Mouse (Mus musculus) natural killer cell, adult 2 months (primary cell): Measurements from ENCODE around the gene Ctsw.
"Not testable (repeated sequence)": the region's sequence is repeated elsewhere in the genome, so short reads cannot be mapped to it uniquely, and the experiment has no call there.

Source experiments
- DNase-seq, 2 experiments: peaks; one replicate each; pipeline ENCODE4 v3.0.0; 2022; ENCODE audit warnings: low spot score in 2 of 2

The Ctsw gene

GRCm38 (mm10) chr19:5468374-5468773 is at the start of gene Ctsw:
TSS of gene Ctsw (minus strand) at chr19:5468507.
- peak; percentile 60 to 65 for DNase-seq

GRCm38 (mm10) chr19:5516906-5517505 is 48.7 kb upstream of the Ctsw start:
- no peak for DNase-seq

GRCm38 (mm10) chr19:5515840-5516777 is 47.8 kb upstream of the Ctsw start:
- no peak for DNase-seq

- DNase-seq, result no peak
Measured at GRCm38 (mm10) chr19:5513005-5513349, 44.7 kb upstream of the Ctsw start.

- peak; percentile 21 to 32 for DNase-seq
Measured at GRCm38 (mm10) chr19:5512091-5513004, 44.0 kb upstream of the Ctsw start.

- no peak for DNase-seq
Measured at GRCm38 (mm10) chr19:5511074-5511632, 42.8 kb upstream of the Ctsw start.

DNA sequence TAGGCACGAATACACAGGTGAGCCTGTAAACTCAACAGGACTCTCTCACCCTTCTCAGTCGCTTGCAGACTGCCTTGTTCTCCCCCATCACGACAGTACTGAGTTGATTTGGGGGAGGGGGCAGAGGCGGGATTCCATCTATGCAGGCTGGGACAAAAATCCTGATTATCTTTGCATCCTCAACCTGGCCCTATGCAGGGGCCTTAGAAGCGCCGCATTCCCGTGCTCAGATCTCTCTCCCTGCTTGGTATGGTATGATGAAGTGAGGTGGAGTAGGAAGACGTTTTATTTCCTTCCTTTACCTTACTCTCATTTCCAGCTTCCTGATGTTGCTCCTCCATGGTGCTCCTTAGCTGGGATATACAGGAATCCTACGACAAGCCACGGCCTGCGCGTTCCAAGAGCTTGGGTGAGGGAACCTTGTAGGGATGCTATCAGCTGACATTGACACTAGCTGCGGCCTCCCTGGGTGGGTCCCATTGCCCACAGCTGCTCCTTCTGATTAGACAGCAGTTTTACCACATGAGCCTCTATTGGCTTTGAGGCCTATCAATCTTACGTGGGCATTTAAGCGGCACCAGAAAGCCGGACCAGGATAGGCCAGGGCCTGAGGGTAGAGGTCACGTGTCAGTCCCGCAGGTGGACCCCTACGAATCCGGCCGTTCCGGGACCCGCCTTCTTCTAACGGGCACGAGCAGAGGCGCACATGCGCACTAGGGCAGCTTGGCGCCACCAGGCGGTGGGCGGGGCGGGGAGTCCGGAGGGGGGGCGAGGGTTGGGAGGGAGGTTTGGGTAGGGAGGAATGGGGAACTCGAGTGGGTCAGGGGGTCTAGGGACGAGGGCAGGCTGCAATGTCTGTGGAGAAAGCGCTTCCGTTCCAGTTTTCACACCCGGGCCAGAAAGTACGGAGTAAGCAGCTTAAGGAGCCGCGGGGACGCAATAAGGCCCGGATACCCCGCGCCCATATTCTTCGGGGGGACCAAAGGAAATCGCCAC is 42.0 kb upstream of the Ctsw start, which contains the start of gene Snx32:
TSS of gene Snx32 (minus strand) at position 508 of the 996 bp plus-strand sequence.
- peak; percentile 96 to 97 for DNase-seq

DNA sequence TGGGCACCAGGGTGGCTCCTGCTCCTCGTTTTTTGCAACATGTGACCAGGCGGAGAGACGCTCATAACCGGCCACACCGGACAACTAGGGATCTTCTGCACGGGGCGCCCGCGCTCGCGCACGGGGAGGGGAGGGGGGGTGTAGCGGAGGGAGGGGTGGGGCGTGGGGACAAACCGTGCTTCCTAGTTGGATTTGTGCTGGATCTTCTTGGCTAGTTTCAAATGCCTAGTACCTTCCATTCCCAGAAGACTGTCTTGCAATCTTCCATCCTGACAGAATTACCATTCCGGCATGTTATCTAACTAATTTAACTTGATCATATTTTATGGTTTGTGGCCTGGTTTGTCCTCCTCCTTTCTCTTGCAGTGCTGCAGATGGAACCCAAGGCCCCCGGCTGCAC is 35.4 kb upstream of the Ctsw start, which contains the start of gene 1700020D05Rik:
TSS of gene 1700020D05Rik (minus strand) at position 101 of the 400 bp plus-strand sequence.
- no peak for DNase-seq

GRCm38 (mm10) chr19:5500330-5500875 is 32.1 kb upstream of the Ctsw start:
- no peak for DNase-seq

GRCm38 (mm10) chr19:5496052-5496370 is 27.7 kb upstream of the Ctsw start:
- DNase-seq, result no peak

DNA sequence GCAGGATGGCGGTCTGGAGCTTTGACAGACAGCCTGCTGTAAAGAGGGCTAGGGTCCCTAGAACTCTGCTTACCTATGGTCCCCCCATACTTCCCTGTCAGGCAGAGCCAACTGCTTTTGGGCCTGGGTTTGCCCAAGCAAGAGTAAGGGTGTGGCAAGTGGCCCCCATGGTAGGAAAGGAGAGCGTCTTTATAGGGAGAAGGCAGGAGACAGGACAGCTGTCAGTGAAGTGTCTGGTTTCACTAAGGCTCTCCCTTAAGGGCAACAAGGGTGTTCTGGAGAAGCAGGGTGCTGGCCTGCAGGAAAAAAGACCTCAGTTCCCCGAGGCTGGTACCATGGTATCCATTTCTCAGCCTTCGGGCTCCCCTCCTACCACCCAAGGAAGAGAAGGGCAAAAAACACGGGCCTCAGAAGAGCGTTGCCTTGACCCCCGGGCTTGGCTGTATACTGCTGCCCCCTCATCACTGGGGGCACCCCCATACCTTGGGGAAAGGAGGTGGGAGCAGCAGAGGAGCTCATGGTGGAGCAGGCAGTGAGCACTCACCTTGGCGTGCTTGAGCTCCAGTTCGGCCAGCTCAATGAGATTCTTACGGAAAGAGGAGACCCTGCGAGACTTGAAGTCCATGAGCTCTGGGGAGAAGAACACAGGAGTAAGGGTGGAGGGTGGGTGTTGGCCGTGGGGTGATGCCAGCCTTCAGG is 27.2 kb upstream of the Ctsw start:
- DNase-seq, result no peak

- no peak for DNase-seq
Measured at GRCm38 (mm10) chr19:5494314-5494713, 26.0 kb upstream of the Ctsw start.

DNA sequence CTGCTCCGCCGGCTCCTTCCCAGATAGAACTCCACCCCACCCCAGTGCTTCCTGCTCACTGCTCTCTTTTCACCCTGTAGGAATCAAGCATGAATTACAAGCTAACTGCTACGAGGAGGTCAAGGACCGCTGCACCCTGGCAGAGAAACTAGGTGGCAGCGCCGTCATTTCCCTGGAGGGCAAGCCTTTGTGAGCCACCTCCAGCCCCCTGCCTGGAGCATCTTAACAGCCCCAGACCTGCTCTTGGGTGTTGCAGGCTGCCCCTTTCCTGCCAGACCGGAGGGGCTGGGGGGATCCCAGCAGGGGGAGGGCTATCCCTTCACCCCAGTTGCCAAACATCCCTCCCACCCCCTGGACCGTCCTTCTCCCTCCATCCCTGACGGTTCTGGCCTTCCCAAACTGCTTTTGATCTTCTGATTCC is 25.0 kb upstream of the Ctsw start:
- peak in 1 of 2 experiments; percentile 26 for DNase-seq

- no peak for DNase-seq
Measured at GRCm38 (mm10) chr19:5492641-5493040, 24.3 kb upstream of the Ctsw start.

GRCm38 (mm10) chr19:5490898-5491708 is 22.8 kb upstream of the Ctsw start:
- DNase-seq, result peak; percentile 91

- DNase-seq, result peak; percentile 88 to 93
Measured at GRCm38 (mm10) chr19:5490313-5490897, 22.1 kb upstream of the Ctsw start, which contains the start of gene Cfl1. TSS of gene Cfl1 (plus strand) at chr19:5490455.

- DNase-seq, result not testable (repeated sequence)
Measured at GRCm38 (mm10) chr19:5489721-5490120, 21.4 kb upstream of the Ctsw start.
